Mouse (Mus musculus) midbrain, embryonic 16.5 days (tissue): ENCODE data around the gene Araf. TPM values are rescaled to one million over a fixed set of nuclear protein-coding genes. Genes with fewer than 3 reads are reported as not detected.

Experiments
- ATAC-seq: fragments of 200-750 bp; cut with Nextera tagmentation; 2 replicates; pipeline ENCODE4 v1.8.0; 2017; ENCODE audit warnings: moderate TSS enrichment
- H3K27ac ChIP-seq: fragments of 300-500 bp; sonication (generic); 2 replicates; pipeline ENCODE4 v1.5.1; 2014; ENCODE audit warnings: mild to moderate bottlenecking, low read length, mixed read lengths
- H3K27me3 ChIP-seq: fragments of 300-500 bp; sonication (generic); 2 replicates; pipeline ENCODE4 v1.6.1; 2014; ENCODE audit warnings: low read depth, low read length, mixed read lengths; ENCODE audit not compliant: control insufficient read depth, insufficient read depth
- H3K36me3 ChIP-seq: fragments of 300-500 bp; sonication (generic); 2 replicates; pipeline ENCODE4 v1.6.1; 2014; ENCODE audit warnings: mild to moderate bottlenecking, low read length, moderate library complexity, mixed read lengths; ENCODE audit not compliant: control insufficient read depth, insufficient read depth
- H3K4me1 ChIP-seq: fragments of 300-500 bp; sonication (generic); 2 replicates; pipeline ENCODE4 v1.6.1; 2014; ENCODE audit warnings: mild to moderate bottlenecking, low read length, mixed read lengths; ENCODE audit not compliant: control insufficient read depth, insufficient read depth
- H3K4me2 ChIP-seq: fragments of 300-500 bp; sonication (generic); 2 replicates; pipeline ENCODE4 v1.6.1; 2014; ENCODE audit warnings: mild to moderate bottlenecking, low read length, mixed read lengths
- H3K4me3 ChIP-seq: fragments of 300-500 bp; sonication (generic); 2 replicates; pipeline ENCODE4 v1.5.1; 2014; ENCODE audit warnings: low read depth, mild to moderate bottlenecking, low read length, moderate library complexity, mixed read lengths
- H3K9ac ChIP-seq: fragments of 300-500 bp; sonication (generic); 2 replicates; pipeline ENCODE4 v1.6.1; 2014; ENCODE audit warnings: low read depth, low read length, mixed read lengths
- H3K9me3 ChIP-seq: fragments of 300-500 bp; sonication (generic); replicated peaks from 2 replicates; pipeline ENCODE4 v1.6.1; 2014; ENCODE audit warnings: mild to moderate bottlenecking, low read length, mixed read lengths; ENCODE audit not compliant: control insufficient read depth, poor library complexity, severe bottlenecking
- WGBS: fragments of 180-500 bp; shearing (Covaris S2); extraction: QIAGEN DNeasy Blood & Tissue Kit; methylation state at CpG from one replicate; pipeline ENCODE4 v1.1.7; 2014; 5-methylcytosine and 5-hydroxymethylcytosine counted together
- polyA plus RNA-seq: library from polyadenylated mRNA; unstranded; fragments of >200 nt; fragmentation: Nextera tagmentation; extraction: Ambion mirVana; gene quantifications from 2 replicates; pipeline ENCODE4 v1.2.1, GENCODE M21; 2015

Gene Araf
- 379 and 431 TPM in 2 replicates for polyA plus RNA-seq

- peak within 1 kb of the TSS; percentile 95 for H3K27ac ChIP-seq
- no peaks in the 10 kb centered on the region for H3K4me1 ChIP-seq
- H3K36me3 ChIP-seq: no peaks in the 10 kb centered on the region
- peak within 1 kb of the TSS; percentile 71 for H3K9ac ChIP-seq
- peak within 1 kb of the TSS; percentile 46 for H3K4me3 ChIP-seq
- WGBS: 9% methylated on average over 5 of the region's 7 CpGs
- H3K9me3 ChIP-seq: no peaks in the 10 kb centered on the region
- H3K27me3 ChIP-seq: no peaks in the 10 kb centered on the region
- peak within 1 kb of the TSS; percentile 52 for H3K4me2 ChIP-seq
- ATAC-seq: peak; percentile 79
Observed at GRCm38 (mm10) chrX:20797681-20798080, at the start of gene Araf. TSS of gene Araf (plus strand) at chrX:20797814.

- WGBS: 87% methylated on average over 2 of the region's 2 CpGs
- no peak for ATAC-seq
Observed at GRCm38 (mm10) chrX:20748829-20749228, 48.8 kb upstream of the Araf start.

GRCm38 (mm10) chrX:20761201-20761600, 36.4 kb upstream of the Araf start:
- H3K36me3 ChIP-seq: no peaks in the 10 kb centered on the region
- no peak overlapping the region for H3K4me3 ChIP-seq
- no peaks in the 10 kb centered on the region for H3K27me3 ChIP-seq
- no peak for ATAC-seq
- H3K27ac ChIP-seq: no peak overlapping the region
- no peaks in the 10 kb centered on the region for H3K4me1 ChIP-seq
- H3K4me2 ChIP-seq: no peak overlapping the region
- H3K9ac ChIP-seq: no peak overlapping the region
- 87% methylated on average over 4 of the region's 4 CpGs for whole genome bisulfite sequencing
- H3K9me3 ChIP-seq: no peaks in the 10 kb centered on the region

More at GRCm38 (mm10) chrX:20748829-20749228, 48.8 kb upstream of the Araf start:
- Histone ChIP-seq H3K4me2 (no peak overlapping the region), H3K4me1 (no peaks in the 10 kb centered on the region), H3K9ac (no peak overlapping the region), H3K27me3 (no peaks in the 10 kb centered on the region), H3K36me3 (no peaks in the 10 kb centered on the region), H3K4me3 (no peak overlapping the region), H3K27ac (no peak overlapping the region), H3K9me3 (no peaks in the 10 kb centered on the region)

- no peak for ATAC-seq
- no peaks in the 10 kb centered on the region for H3K27me3 ChIP-seq
- no peak overlapping the region for H3K27ac ChIP-seq
- no peak overlapping the region for H3K4me3 ChIP-seq
- no peaks in the 10 kb centered on the region for H3K4me1 ChIP-seq
- no peaks in the 10 kb centered on the region for H3K36me3 ChIP-seq
- 5% methylated on average over 1 of the region's 1 CpGs for WGBS
- H3K9me3 ChIP-seq: no peaks in the 10 kb centered on the region
- no peak overlapping the region for H3K4me2 ChIP-seq
- H3K9ac ChIP-seq: no peak overlapping the region
Observed at GRCm38 (mm10) chrX:20770697-20771381, 26.8 kb upstream of the Araf start.

- WGBS: 58% methylated on average over 2 of the region's 2 CpGs
- no peaks in the 10 kb centered on the region for H3K27me3 ChIP-seq
- H3K9ac ChIP-seq: no peak overlapping the region
- no peak overlapping the region for H3K4me3 ChIP-seq
- H3K36me3 ChIP-seq: no peaks in the 10 kb centered on the region
- no peak overlapping the region for H3K27ac ChIP-seq
- H3K4me2 ChIP-seq: no peak overlapping the region
- H3K4me1 ChIP-seq: no peaks in the 10 kb centered on the region
- no peaks in the 10 kb centered on the region for H3K9me3 ChIP-seq
- ATAC-seq: no peak
Observed at GRCm38 (mm10) chrX:20771666-20772065, 25.9 kb upstream of the Araf start.

GRCm38 (mm10) chrX:20775271-20776016, 22.2 kb upstream of the Araf start:
- no peak for ATAC-seq
- no peaks in the 10 kb centered on the region for H3K36me3 ChIP-seq
- H3K4me2 ChIP-seq: no peak overlapping the region
- no peaks in the 10 kb centered on the region for H3K27me3 ChIP-seq
- no peak overlapping the region for H3K27ac ChIP-seq
- H3K9me3 ChIP-seq: no peaks in the 10 kb centered on the region
- no peak overlapping the region for H3K9ac ChIP-seq
- 60% methylated on average over 19 of the region's 19 CpGs for WGBS
- no peaks in the 10 kb centered on the region for H3K4me1 ChIP-seq
- H3K4me3 ChIP-seq: no peak overlapping the region

GRCm38 (mm10) chrX:20777619-20778018, 20.0 kb upstream of the Araf start:
- Histone ChIP-seq H3K4me1 (no peaks in the 10 kb centered on the region), H3K27ac (no peak overlapping the region), H3K9ac (no peak overlapping the region), H3K36me3 (no peaks in the 10 kb centered on the region), H3K4me2 (no peak overlapping the region), H3K27me3 (no peaks in the 10 kb centered on the region), H3K4me3 (no peak overlapping the region), H3K9me3 (no peaks in the 10 kb centered on the region)
- ATAC-seq: no peak

- Histone ChIP-seq H3K9ac (no peak overlapping the region), H3K4me1 (no peaks in the 10 kb centered on the region), H3K36me3 (no peaks in the 10 kb centered on the region), H3K27me3 (no peaks in the 10 kb centered on the region), H3K27ac (no peak overlapping the region), H3K4me2 (no peak overlapping the region), H3K9me3 (no peaks in the 10 kb centered on the region), H3K4me3 (no peak overlapping the region)
- 92% methylated on average over 2 of the region's 2 CpGs for WGBS
- no peak for ATAC-seq
Observed at GRCm38 (mm10) chrX:20787309-20787708, 10.3 kb upstream of the Araf start.

- Histone ChIP-seq H3K4me3 (no peak overlapping the region), H3K27me3 (no peaks in the 10 kb centered on the region), H3K4me1 (no peaks in the 10 kb centered on the region), H3K9ac (no peak overlapping the region), H3K4me2 (no peak overlapping the region), H3K36me3 (no peaks in the 10 kb centered on the region), H3K27ac (no peak overlapping the region), H3K9me3 (no peaks in the 10 kb centered on the region)
- ATAC-seq: no peak
- 15% methylated on average over 3 of the region's 3 CpGs for WGBS
Observed at GRCm38 (mm10) chrX:20792417-20792816, 5.2 kb upstream of the Araf start.
